8 mouse cellular contexts compared by ENCODE assay signal in the genomic region with DNA sequence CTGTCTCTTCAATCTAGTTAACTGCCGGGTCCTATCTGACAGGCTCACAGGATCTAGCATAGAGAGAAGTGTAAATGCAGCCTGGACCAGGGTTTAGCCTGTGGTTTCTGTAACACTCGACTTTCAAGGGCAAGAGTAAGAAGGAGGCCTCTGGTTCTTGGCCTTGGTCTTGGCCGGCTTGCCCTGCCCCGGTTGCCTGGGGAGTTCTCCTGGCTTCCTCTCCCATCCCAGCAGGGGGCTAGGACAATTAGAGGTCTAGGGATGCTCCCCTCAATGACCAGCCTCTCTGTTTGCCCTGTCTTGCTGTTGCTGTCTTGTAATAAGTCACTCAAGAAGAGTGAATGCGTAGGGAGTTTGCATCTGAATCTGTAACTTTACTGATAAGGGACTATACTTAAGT. TPM values are rescaled to one million over a fixed set of nuclear protein-coding genes. Genes with fewer than 3 reads are reported as not detected.
A peak's percentile ranks its signal among the peaks of the same experiment; 100 is the strongest.
DNase-seq lines count a peak whose midpoint lies in the region; ATAC-seq and TF ChIP-seq lines count a peak whose summit lies in the region.

No protein-coding gene starts in this region.

- peak overlapping the region; percentile 86 for H3K4me3 ChIP-seq in heart, embryonic 15.5 days
- peak overlapping the region; percentile 96 for H3K4me3 ChIP-seq in E14TG2a.4 (replicated peaks; ENCODE audit: low read length)
- H3K4me3 ChIP-seq in forebrain, embryonic 11.5 days (ENCODE audit: low read depth, low read length): no peak overlapping the region
- H3K4me3 ChIP-seq in limb, embryonic 15.5 days: peak overlapping the region; percentile 81

- H3K27me3 ChIP-seq in heart, embryonic 15.5 days: no peaks in the 10 kb centered on the region
- no peaks in the 10 kb centered on the region for H3K27me3 ChIP-seq in E14TG2a.4 (ENCODE audit: insufficient read depth, low read length)
- H3K27me3 ChIP-seq in forebrain, embryonic 11.5 days (ENCODE audit: control insufficient read depth, insufficient read depth, low read length): no peaks in the 10 kb centered on the region
- no peaks in the 10 kb centered on the region for H3K27me3 ChIP-seq in limb, embryonic 15.5 days

- peak overlapping the region; percentile 77; the same call in 1 of the 2 replicates for H3K9ac ChIP-seq in heart, embryonic 15.5 days
- H3K9ac ChIP-seq in forebrain, embryonic 11.5 days (ENCODE audit: low read length): 0 out of 2 replicates have a peak overlapping the region, but pooled peaks have one; percentile 12
- H3K9ac ChIP-seq in limb, embryonic 15.5 days: 0 out of 2 replicates have a peak overlapping the region, but pooled peaks have one; percentile 5

- no peaks in the 10 kb centered on the region; the same call in 1 of the 2 replicates for H3K36me3 ChIP-seq in heart, embryonic 15.5 days
- peaks cover 51% of the 10 kb centered on the region for H3K36me3 ChIP-seq in E14TG2a.4 (ENCODE audit: insufficient read depth, low read length)
- no peaks in the 10 kb centered on the region for H3K36me3 ChIP-seq in forebrain, embryonic 11.5 days (ENCODE audit: control insufficient read depth, insufficient read depth, low read length)
- peaks cover 29% of the 10 kb centered on the region for H3K36me3 ChIP-seq in limb, embryonic 15.5 days

- intact Hi-C loops in heart, postnatal 14 days (cut with DNase I): loop anchor here (5.0 kb wide), 1 partner anchor 38 kb away; a partner anchor contains a TSS

- no peaks in the 10 kb centered on the region for H3K9me3 ChIP-seq in heart, embryonic 15.5 days (replicated peaks)
- H3K9me3 ChIP-seq in E14TG2a.4 (ENCODE audit: low read length): no peaks in the 10 kb centered on the region
- no peaks in the 10 kb centered on the region for H3K9me3 ChIP-seq in forebrain, embryonic 11.5 days (ENCODE audit: control insufficient read depth, low read length)
- no peaks in the 10 kb centered on the region for H3K9me3 ChIP-seq in limb, embryonic 15.5 days

- H3K4me1 ChIP-seq in heart, embryonic 15.5 days (replicated peaks): peaks cover 12% of the 10 kb centered on the region
- H3K4me1 ChIP-seq in E14TG2a.4 (replicated peaks; ENCODE audit: low read depth, low read length): peaks cover 83% of the 10 kb centered on the region
- peaks cover 2% of the 10 kb centered on the region; the same call in 1 of the 2 replicates for H3K4me1 ChIP-seq in forebrain, embryonic 11.5 days (replicated peaks; ENCODE audit: control insufficient read depth, insufficient read depth, low read length)
- H3K4me1 ChIP-seq in limb, embryonic 15.5 days: peaks cover 42% of the 10 kb centered on the region

- TF ChIP-seq CTCF in E14TG2a.4 (conservative IDR thresholded peaks at IDR 0.05; ENCODE audit: low read length): no peak

- ATAC-seq in heart, embryonic 15.5 days (replicated peaks; ENCODE audit: insufficient number of reproducible peaks, insufficient read depth, low FRiP score, low read depth): no peak
- ATAC-seq in forebrain, embryonic 11.5 days (replicated peaks; ENCODE audit: low FRiP score): no peak
- no peak for ATAC-seq in limb, embryonic 15.5 days (ENCODE audit: insufficient number of reproducible peaks, low FRiP score, low TSS enrichment, low read depth)

- 42% methylated on average over 5 of the region's 5 CpGs for WGBS in heart, embryonic 15.5 days
- 56% methylated on average over 5 of the region's 5 CpGs for WGBS in forebrain, embryonic 11.5 days
- 38% methylated on average over 5 of the region's 5 CpGs for WGBS in limb, embryonic 15.5 days

- H3K27ac ChIP-seq in heart, embryonic 15.5 days: no peak overlapping the region
- H3K27ac ChIP-seq in forebrain, embryonic 11.5 days (ENCODE audit: low read depth, low read length): no peak overlapping the region
- no peak overlapping the region for H3K27ac ChIP-seq in limb, embryonic 15.5 days

- no peak for DNase-seq in heart, postnatal 14 days
- DNase-seq in forebrain, embryonic 11.5 days (ENCODE audit: low spot score): no peak
- no peak for DNase-seq in urinary bladder, adult 2 months (ENCODE audit: low spot score)
- DNase-seq in adrenal gland, postnatal 14 days: no peak
- DNase-seq in spleen, postnatal 10 days (ENCODE audit: low spot score in 2 of 2): no peak

- peak overlapping the region; percentile 75 for H3K4me2 ChIP-seq in heart, embryonic 15.5 days
- H3K4me2 ChIP-seq in forebrain, embryonic 11.5 days (ENCODE audit: low read depth, low read length, severe bottlenecking): peak overlapping the region; percentile 87; the same call in 1 of the 2 replicates
- H3K4me2 ChIP-seq in limb, embryonic 15.5 days: peak overlapping the region; percentile 71

RNA-seq across cellular contexts. Expression of a gene that starts 2.0 kb away (rescaled TPM):
- polyA plus RNA-seq in heart, embryonic 15.5 days (2015; fragmentation: Nextera tagmentation; extraction: Ambion mirVana): 8.9 and 11.4 TPM in 2 replicates
- total RNA-seq in heart, postnatal 14 days (2021): 10 to 100 TPM; 35.7 to 49.1 TPM
- polyA plus RNA-seq in forebrain, embryonic 11.5 days (2014; fragmentation: Nextera tagmentation; extraction: Ambion mirVana): 12.5 and 13.0 TPM in 2 replicates
- 16.4 and 18.8 TPM in 2 replicates for polyA plus RNA-seq in limb, embryonic 15.5 days (2015; fragmentation: Nextera tagmentation; extraction: Ambion mirVana)
- polyA plus RNA-seq in urinary bladder, adult 2 months (2012; rRNA removed): 20.7 and 28.1 TPM in 2 replicates
- 35.2 and 52.6 TPM in 2 replicates for total RNA-seq in adrenal gland, postnatal 14 days (2021)

RNA-seq across cellular contexts. Expression of a gene that starts 32.1 kb away (rescaled TPM):
- 1.4 and 1.8 TPM in 2 replicates for polyA plus RNA-seq in heart, embryonic 15.5 days (2015; fragmentation: Nextera tagmentation; extraction: Ambion mirVana)
- total RNA-seq in heart, postnatal 14 days (2021): 1 to 10 TPM; 4.4 TPM
- polyA plus RNA-seq in forebrain, embryonic 11.5 days (2014; fragmentation: Nextera tagmentation; extraction: Ambion mirVana): 0.86 and 1.2 TPM in 2 replicates
- polyA plus RNA-seq in limb, embryonic 15.5 days (2015; fragmentation: Nextera tagmentation; extraction: Ambion mirVana): 0.24 and 0.29 TPM in 2 replicates
- polyA plus RNA-seq in urinary bladder, adult 2 months (2012; rRNA removed): 6.5 TPM in 2 replicates
- total RNA-seq in adrenal gland, postnatal 14 days (2021): 15.1 and 22.9 TPM in 2 replicates

RNA-seq across cellular contexts. Expression of a gene that starts 37.7 kb away (rescaled TPM):
- polyA plus RNA-seq in heart, embryonic 15.5 days (2015; fragmentation: Nextera tagmentation; extraction: Ambion mirVana): 17.3 and 19.3 TPM in 2 replicates
- 10 to 100 TPM; 11.9 to 13.7 TPM for total RNA-seq in heart, postnatal 14 days (2021)
- polyA plus RNA-seq in forebrain, embryonic 11.5 days (2014; fragmentation: Nextera tagmentation; extraction: Ambion mirVana): 13.1 and 15.2 TPM in 2 replicates
- 29.8 and 30.1 TPM in 2 replicates for polyA plus RNA-seq in limb, embryonic 15.5 days (2015; fragmentation: Nextera tagmentation; extraction: Ambion mirVana)
- polyA plus RNA-seq in urinary bladder, adult 2 months (2012; rRNA removed): 32.8 and 37.7 TPM in 2 replicates
- 14.7 and 19.1 TPM in 2 replicates for total RNA-seq in adrenal gland, postnatal 14 days (2021)

Comparison
In these comparisons a context has a peak if more than half of its experiments do, and no peak if none do; other contexts are left out.
1. H3K9ac ChIP-seq: peak in every context shown above with its lines; median percentile 77 in heart, embryonic 15.5 days; 12 in forebrain, embryonic 11.5 days; 5 in limb, embryonic 15.5 days.